Mouse (Mus musculus): ENCODE measurements around the gene Rec114. TPM values are rescaled to one million over a fixed set of nuclear protein-coding genes. Genes with fewer than 3 reads are reported as not detected.

Rec114 gene
- 13.5 and 17.0 TPM in 2 replicates for polyA plus RNA-seq (2012; rRNA removed)

DNA sequence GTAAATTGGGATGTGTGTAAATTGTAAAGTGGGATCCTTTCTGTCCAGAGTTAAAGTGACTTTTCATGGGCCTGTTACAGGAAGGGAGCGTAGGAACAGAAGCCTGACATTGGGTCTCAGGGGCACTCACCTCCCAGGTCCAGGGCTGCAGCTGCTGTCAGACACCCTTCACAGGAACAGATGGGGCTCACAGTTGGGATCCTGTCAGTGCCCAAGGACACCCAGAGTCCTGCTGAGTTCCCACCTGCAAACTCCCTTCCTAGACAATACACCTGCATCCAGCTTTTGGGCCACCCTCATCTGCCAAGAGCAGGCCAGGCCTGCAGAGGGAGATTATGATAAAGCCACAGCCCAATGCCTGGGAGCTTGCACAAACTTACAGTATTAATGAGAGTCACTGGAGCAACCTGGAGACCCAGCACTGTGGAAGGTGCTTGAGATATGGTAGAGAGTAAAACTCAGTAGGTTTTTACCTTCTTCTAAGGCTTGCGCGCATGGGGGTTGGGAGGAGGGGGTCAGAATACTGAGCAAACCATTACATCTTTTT lies at the start of gene Rec114:
Gene Rec114 (minus strand): TSS at position 263 of the 547 bp plus-strand sequence.

Other genes starting within 250 kb of the Rec114 start
- gene Cd276, start 188.5 kb downstream of the Rec114 start, polyA plus RNA-seq (2012; rRNA removed) = 0.82 and 1.1 TPM in 2 replicates
- 118 and 137 TPM in 2 replicates for gene Nptn, start 161.7 kb downstream of the Rec114 start, polyA plus RNA-seq (2012; rRNA removed)
- 0.01 TPM in 2 replicates for gene Hcn4, start 79.4 kb upstream of the Rec114 start, polyA plus RNA-seq (2012; rRNA removed)

Measured in liver, embryonic 14 days (tissue).